Comparison of ENCODE assay signal across 8 mouse cellular contexts in genomic region chr19:58910941-58911368, GRCm38 (mm10). TPM values are rescaled to one million over a fixed set of nuclear protein-coding genes. Genes with fewer than 3 reads are reported as not detected.
A peak's percentile ranks its signal among the peaks of the same experiment; 100 is the strongest.
DNase-seq lines count a peak whose midpoint lies in the region; ATAC-seq and TF ChIP-seq lines count a peak whose summit lies in the region.

No protein-coding gene starts in this region.

- peaks cover 6% of the 10 kb centered on the region for H3K27me3 ChIP-seq in heart, embryonic 11.5 days (ENCODE audit: control insufficient read depth, insufficient read depth, low read length)
- peaks cover 56% of the 10 kb centered on the region for H3K27me3 ChIP-seq in hindbrain, embryonic 10.5 days (ENCODE audit: insufficient read depth, poor library complexity, severe bottlenecking)
- no peaks in the 10 kb centered on the region; the same call in 1 of the 2 replicates for H3K27me3 ChIP-seq in lung, embryonic 14.5 days (ENCODE audit: insufficient read depth, low read length)
- H3K27me3 ChIP-seq in small intestine, adult 2 months (ENCODE audit: control insufficient read depth, insufficient read depth, low read length) = no peaks in the 10 kb centered on the region

- no peak for DNase-seq in heart, adult 9 months (ENCODE audit: low spot score in 2 of 2)
- DNase-seq in hindbrain, embryonic 10.5 days (ENCODE audit: low spot score) = no peak
- DNase-seq in lung, embryonic 14.5 days = peak; percentile 58
- no peak for DNase-seq in urinary bladder, postnatal 14 days (ENCODE audit: low spot score)
- no peak for DNase-seq in left cerebral cortex, postnatal 36 days (ENCODE audit: low spot score in 2 of 2)

- H3K9me3 ChIP-seq in heart, embryonic 11.5 days (replicated peaks; ENCODE audit: control insufficient read depth, low read length) = no peaks in the 10 kb centered on the region
- H3K9me3 ChIP-seq in hindbrain, embryonic 10.5 days = no peaks in the 10 kb centered on the region
- H3K9me3 ChIP-seq in lung, embryonic 14.5 days (ENCODE audit: low read depth, low read length) = no peaks in the 10 kb centered on the region

- TF ChIP-seq CTCF in bone marrow, adult 2 months (IDR thresholded peaks at IDR 0.05; ENCODE audit: control insufficient read depth, insufficient read depth, low read length) = no peak
- TF ChIP-seq CTCF in lung, embryonic 14.5 days (IDR thresholded peaks at IDR 0.05; ENCODE audit: low read depth) = peak; percentile 54
- TF ChIP-seq CTCF in small intestine, adult 2 months (IDR thresholded peaks at IDR 0.05; ENCODE audit: extremely low read depth, insufficient read length, insufficient replicate concordance, low read depth, low read length) = no peak

- no peak for TF ChIP-seq POLR2A in bone marrow, adult 2 months (IDR thresholded peaks at IDR 0.05; ENCODE audit: borderline replicate concordance, control insufficient read depth, low read depth, low read length)
- no peak for TF ChIP-seq POLR2A in small intestine, adult 2 months (IDR thresholded peaks at IDR 0.05; ENCODE audit: low read depth, low read length)

- under 1% methylated on average over 11 of the region's 11 CpGs for WGBS in heart, embryonic 11.5 days (ENCODE audit: insufficient replicate concordance)
- 4% methylated on average over 11 of the region's 11 CpGs for WGBS in bone marrow, adult 2 months
- 4% methylated on average over 11 of the region's 11 CpGs for WGBS in hindbrain, embryonic 10.5 days
- WGBS in lung, embryonic 14.5 days = 2% methylated on average over 11 of the region's 11 CpGs
- WGBS in small intestine, adult 2 months = 3% methylated on average over 11 of the region's 11 CpGs

- peak overlapping the region; percentile 43 for H3K4me3 ChIP-seq in heart, embryonic 11.5 days (ENCODE audit: low read depth, low read length)
- peak overlapping the region; percentile 12 for H3K4me3 ChIP-seq in bone marrow, adult 2 months (replicated peaks; ENCODE audit: control insufficient read depth, low read depth, low read length)
- peak overlapping the region; percentile 52 for H3K4me3 ChIP-seq in hindbrain, embryonic 10.5 days
- peak overlapping the region; percentile 39 for H3K4me3 ChIP-seq in lung, embryonic 14.5 days (ENCODE audit: low read depth, low read length)
- 0 out of 2 replicates have a peak overlapping the region, but pooled peaks have one; percentile 4 for H3K4me3 ChIP-seq in small intestine, adult 2 months (ENCODE audit: low read depth, low read length)

- H3K4me1 ChIP-seq in heart, embryonic 11.5 days (ENCODE audit: control insufficient read depth, insufficient read depth, low read length) = no peaks in the 10 kb centered on the region; the same call in none of the 2 replicates
- no peaks in the 10 kb centered on the region; the same call in 1 of the 2 replicates for H3K4me1 ChIP-seq in bone marrow, adult 2 months (ENCODE audit: control insufficient read depth, insufficient read depth, low read length)
- H3K4me1 ChIP-seq in hindbrain, embryonic 10.5 days (replicated peaks) = peaks cover 9% of the 10 kb centered on the region
- H3K4me1 ChIP-seq in lung, embryonic 14.5 days (ENCODE audit: insufficient read depth) = no peaks in the 10 kb centered on the region
- H3K4me1 ChIP-seq in small intestine, adult 2 months (ENCODE audit: control insufficient read depth, insufficient read depth, insufficient read length, low read length) = no peaks in the 10 kb centered on the region

- H3K36me3 ChIP-seq in heart, embryonic 11.5 days (ENCODE audit: control insufficient read depth, insufficient read depth, low read length) = no peaks in the 10 kb centered on the region
- no peaks in the 10 kb centered on the region for H3K36me3 ChIP-seq in hindbrain, embryonic 10.5 days
- H3K36me3 ChIP-seq in lung, embryonic 14.5 days (ENCODE audit: insufficient read depth) = no peaks in the 10 kb centered on the region
- H3K36me3 ChIP-seq in small intestine, adult 2 months (ENCODE audit: control insufficient read depth, insufficient read depth, low read length) = no peaks in the 10 kb centered on the region

- peak overlapping the region; percentile 77 for H3K4me2 ChIP-seq in heart, embryonic 11.5 days
- peak overlapping the region; percentile 68 for H3K4me2 ChIP-seq in lung, embryonic 14.5 days

- ATAC-seq in heart, embryonic 11.5 days (replicated peaks; ENCODE audit: insufficient number of reproducible peaks, low FRiP score, low TSS enrichment) = peak; percentile 45; the same call in 1 of the 2 replicates
- peak; percentile 79 for ATAC-seq in lung, embryonic 14.5 days (ENCODE audit: insufficient read depth)

- intact Hi-C loops in left cerebral cortex, postnatal 36 days (cut with DNase I) = loop anchor here (1.0 kb wide), 1 partner anchor 297 kb away; no protein-coding TSS in a partner anchor

- no peak overlapping the region for H3K27ac ChIP-seq in heart, embryonic 11.5 days (ENCODE audit: low read depth, low read length)
- no peak overlapping the region for H3K27ac ChIP-seq in bone marrow, adult 2 months (ENCODE audit: control insufficient read depth, insufficient read depth, low read depth, low read length, poor library complexity)
- H3K27ac ChIP-seq in hindbrain, embryonic 10.5 days = peak overlapping the region; percentile 77
- H3K27ac ChIP-seq in lung, embryonic 14.5 days (ENCODE audit: low read depth) = peak overlapping the region; percentile 42; the same call in 1 of the 2 replicates
- H3K27ac ChIP-seq in small intestine, adult 2 months (ENCODE audit: insufficient read depth, low read depth, low read length) = no peak overlapping the region

- peak overlapping the region; percentile 61; the same call in 1 of the 2 replicates for H3K9ac ChIP-seq in heart, embryonic 11.5 days (ENCODE audit: low read depth, low read length)
- peak overlapping the region; percentile 49 for H3K9ac ChIP-seq in lung, embryonic 14.5 days

RNA-seq across cellular contexts. Expression of gene Eno4, which starts 32.3 kb away (rescaled TPM):
- polyA plus RNA-seq in heart, embryonic 11.5 days (2014; fragmentation: Nextera tagmentation; extraction: Ambion mirVana) = 0.35 and 0.42 TPM in 2 replicates
- polyA plus RNA-seq in bone marrow, adult 2 months (2011; ENCODE audit: insufficient read depth, insufficient read length, low replicate concordance, missing spikeins) = not detected in 2 replicates
- polyA plus RNA-seq in hindbrain, embryonic 10.5 days (2016; fragmentation: Nextera tagmentation; extraction: Ambion mirVana) = 1.3 and 1.9 TPM in 2 replicates
- polyA plus RNA-seq in lung, embryonic 14.5 days (2014; fragmentation: Nextera tagmentation; extraction: Ambion mirVana) = 0.50 and 0.88 TPM in 2 replicates
- not detected in 2 replicates for polyA plus RNA-seq in small intestine, adult 2 months (2012; rRNA removed)
- total RNA-seq in left cerebral cortex, postnatal 36 days (2021) = 1 to 10 TPM; 2.2 to 2.4 TPM

RNA-seq across cellular contexts. Expression of gene Hspa12a, which starts 32.5 kb away (rescaled TPM):
- polyA plus RNA-seq in heart, embryonic 11.5 days (2014; fragmentation: Nextera tagmentation; extraction: Ambion mirVana) = 4.0 and 4.6 TPM in 2 replicates
- polyA plus RNA-seq in bone marrow, adult 2 months (2011; ENCODE audit: insufficient read depth, insufficient read length, low replicate concordance, missing spikeins) = 0.92 and 2.3 TPM in 2 replicates
- 15.8 and 25.5 TPM in 2 replicates for polyA plus RNA-seq in hindbrain, embryonic 10.5 days (2016; fragmentation: Nextera tagmentation; extraction: Ambion mirVana)
- polyA plus RNA-seq in lung, embryonic 14.5 days (2014; fragmentation: Nextera tagmentation; extraction: Ambion mirVana) = 3.9 and 4.6 TPM in 2 replicates
- polyA plus RNA-seq in small intestine, adult 2 months (2012; rRNA removed) = 2.6 and 16.7 TPM in 2 replicates
- 100 to 1,000 TPM; 217 to 223 TPM for total RNA-seq in left cerebral cortex, postnatal 36 days (2021)

Comparison
In these comparisons a context has a peak if more than half of its experiments do, and no peak if none do; other contexts are left out.
1. H3K27ac ChIP-seq: peak in hindbrain, embryonic 10.5 days (single experiment) and lung, embryonic 14.5 days (single experiment); none in heart, embryonic 11.5 days (single experiment), bone marrow, adult 2 months (single experiment) and small intestine, adult 2 months (single experiment).
2. Peak in every context shown above with its lines, with median percentiles within 50 percentile points of each other: H3K4me3 ChIP-seq.